Mouse (Mus musculus) cerebellum, adult 2 months (tissue): ENCODE measurements at regions not wholly inside any gene's neighbourhood (a gene's known extent, or its start where the extent isn't known, plus 50 kb on each side); places are given as distances from the start of the nearest gene placed in this dataset.
"Not testable (repeated sequence)": the region's sequence is repeated elsewhere in the genome, so short reads cannot be mapped to it uniquely, and the experiment has no call there.

Source experiments
- DNase-seq, 2 experiments: peaks; one replicate each; pipeline ENCODE4 v3.0.0; 2021
- H3K27ac ChIP-seq: fragments of 200-500 bp; 2 replicates; pipeline ENCODE4 v1.5.1; 2012; ENCODE audit warnings: low read length, control low read depth, inconsistent platforms; ENCODE audit not compliant: insufficient read depth
- H3K27me3 ChIP-seq: fragments of 200-500 bp; 2 replicates; pipeline ENCODE4 v1.6.1; 2012; ENCODE audit warnings: inconsistent platforms, mild to moderate bottlenecking, low read length, moderate library complexity; ENCODE audit not compliant: control insufficient read depth, insufficient read depth
- H3K4me1 ChIP-seq: fragments of 200-500 bp; 2 replicates; pipeline ENCODE4 v1.6.1; 2011; ENCODE audit warnings: low read length; ENCODE audit not compliant: control insufficient read depth, insufficient read depth
- H3K4me3 ChIP-seq: fragments of 200-500 bp; replicated peaks from 2 replicates; pipeline ENCODE3; 2011; ENCODE audit warnings: mild to moderate bottlenecking, low read depth, low read length, control low read depth; ENCODE audit not compliant: insufficient read depth
- CTCF ChIP-seq: fragments of 200-500 bp; IDR thresholded peaks from 2 replicates; pipeline ENCODE4 v1.5.1; 2011; ENCODE audit warnings: low read depth, mild to moderate bottlenecking, control low read depth, low read length, moderate library complexity, borderline replicate concordance; ENCODE audit not compliant: insufficient read depth
- POLR2A ChIP-seq: fragments of 200-500 bp; IDR thresholded peaks from 2 replicates; pipeline ENCODE4 v1.6.1; 2011; ENCODE audit warnings: low read length, control low read depth, borderline replicate concordance; ENCODE audit not compliant: insufficient read depth
- WGBS: fragments of 180-500 bp; shearing (Covaris S2); methylation state at CpG from one replicate; pipeline ENCODE4 v1.1.7; 2018; 5-methylcytosine and 5-hydroxymethylcytosine counted together

- Histone ChIP-seq H3K27me3 (no peaks in the 10 kb centered on the region), H3K4me3 (no peak overlapping the region), H3K4me1 (no peaks in the 10 kb centered on the region), H3K27ac (no peak overlapping the region)
- no peak for DNase-seq
- TF ChIP-seq POLR2A (no peak), CTCF (no peak)
Observed at GRCm38 (mm10) chrX:93915548-93915947, 52.9 kb upstream of the AU015836 start.

GRCm38 (mm10) chrX:93917367-93917766 is 51.1 kb upstream of the AU015836 start:
- 71% methylated on average over 3 of the region's 3 CpGs for WGBS

More at GRCm38 (mm10) chrX:93917367-93917766, 51.1 kb upstream of the AU015836 start:
- H3K27me3 ChIP-seq, H3K27ac ChIP-seq, H3K4me3 ChIP-seq, DNase-seq, H3K4me1 ChIP-seq: not testable (repeated sequence)
